Mouse (Mus musculus): ENCODE results near the gene Slc48a1.

Slc48a1 gene

DNA sequence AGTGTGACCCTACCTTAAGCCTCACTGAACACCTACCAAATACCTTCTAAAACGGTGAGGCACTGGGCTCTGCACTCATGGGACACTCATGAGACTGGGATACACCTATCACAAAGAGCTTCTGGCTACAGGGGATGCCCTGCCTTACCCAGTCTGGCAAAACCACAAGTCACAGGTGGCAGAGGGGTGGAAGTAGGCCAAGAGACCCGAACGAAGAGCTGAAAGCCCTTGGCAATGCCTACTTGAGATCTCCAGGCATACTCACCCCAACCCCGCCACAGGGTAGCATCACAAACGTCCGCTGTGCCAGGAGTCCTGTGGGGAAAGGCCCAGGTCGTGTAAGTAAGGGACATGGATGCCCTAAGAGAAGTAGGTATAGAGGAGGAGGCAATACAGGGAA is 23.5 kb downstream of the Slc48a1 start:
- no peak for DNase-seq (ENCODE audit: low spot score)

DNA sequence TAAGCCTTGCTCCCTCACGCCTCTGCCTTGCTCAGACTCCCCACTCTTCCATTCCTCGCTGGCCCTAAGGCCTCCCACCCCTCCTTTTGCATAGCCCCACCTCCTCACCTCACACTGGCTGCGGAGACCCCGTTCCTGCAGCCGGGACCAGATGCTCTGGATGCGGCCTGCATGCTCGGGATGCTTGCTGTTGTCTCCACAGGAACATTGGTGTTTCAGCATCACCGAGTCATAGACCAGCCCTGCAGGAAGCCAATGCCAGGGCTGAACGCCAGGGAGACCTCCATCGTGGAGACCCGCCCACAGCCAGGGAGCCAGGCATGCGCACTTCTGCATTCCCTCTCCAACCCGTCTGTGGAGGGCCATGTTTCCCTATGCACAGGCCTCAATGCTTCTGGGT is 24.3 kb downstream of the Slc48a1 start:
- DNase-seq (ENCODE audit: low spot score): no peak

DNA sequence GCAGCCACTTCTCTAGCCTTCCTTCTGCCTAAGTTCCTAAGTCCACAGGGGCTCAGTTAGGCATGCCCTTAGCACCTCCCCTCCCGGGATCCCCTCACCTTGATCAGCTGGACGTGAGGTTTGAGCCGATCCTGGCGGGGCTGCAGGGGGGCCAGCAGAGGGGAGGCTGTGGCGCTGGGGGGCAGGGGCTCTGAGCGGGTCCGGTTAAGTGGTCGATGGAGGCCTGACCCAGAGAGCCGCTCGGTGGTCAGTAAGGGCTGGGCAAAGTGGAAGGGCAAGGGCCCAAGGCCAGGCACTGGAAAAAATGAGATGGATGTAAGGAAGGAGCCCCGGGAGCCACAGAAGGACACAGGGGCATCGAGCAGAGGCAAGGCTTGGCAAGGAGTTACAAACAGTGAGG is 29.5 kb downstream of the Slc48a1 start:
- DNase-seq (ENCODE audit: low spot score): no peak

DNA sequence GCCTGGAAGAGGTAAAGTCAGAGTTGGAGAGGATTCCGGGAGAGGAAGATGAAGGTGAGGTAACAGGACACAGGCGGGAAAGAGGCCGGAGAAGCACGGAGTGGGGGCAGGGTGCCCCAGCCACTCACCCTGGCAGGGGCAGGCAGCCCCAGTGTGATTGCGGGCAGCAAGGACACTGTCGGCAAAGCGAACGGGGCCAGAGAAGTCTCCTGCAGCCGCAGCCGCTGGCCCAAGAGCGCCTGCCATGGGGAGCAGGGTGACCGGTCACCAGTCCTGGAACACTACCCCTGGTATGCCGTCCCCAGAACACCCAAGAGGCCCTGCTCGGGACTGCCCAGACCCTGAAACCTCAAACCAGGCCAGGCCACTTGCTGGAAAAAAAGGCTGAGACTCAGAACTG is 30.2 kb downstream of the Slc48a1 start:
- no peak for DNase-seq (ENCODE audit: low spot score)

DNA sequence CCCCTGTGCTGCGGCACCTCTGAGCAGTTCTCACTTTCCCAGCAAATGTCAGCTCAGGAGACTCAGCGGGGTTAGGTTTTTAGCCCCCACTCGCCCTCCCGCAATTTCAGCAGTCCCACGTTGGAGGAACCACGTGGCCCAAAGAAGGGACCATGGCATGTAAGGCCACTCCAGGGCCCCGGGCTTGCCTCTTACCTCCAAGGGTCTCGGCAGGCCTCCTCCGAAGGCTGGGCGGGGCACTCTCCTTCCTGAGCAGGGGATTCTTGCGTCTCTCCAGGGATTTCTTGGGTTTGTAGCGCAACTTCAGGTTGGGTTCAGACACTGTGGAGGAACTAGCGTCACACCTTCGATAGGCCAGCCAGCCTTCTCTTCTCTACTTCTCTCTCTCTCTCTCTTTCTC is 30.9 kb downstream of the Slc48a1 start:
- DNase-seq (ENCODE audit: low spot score): no peak

DNA sequence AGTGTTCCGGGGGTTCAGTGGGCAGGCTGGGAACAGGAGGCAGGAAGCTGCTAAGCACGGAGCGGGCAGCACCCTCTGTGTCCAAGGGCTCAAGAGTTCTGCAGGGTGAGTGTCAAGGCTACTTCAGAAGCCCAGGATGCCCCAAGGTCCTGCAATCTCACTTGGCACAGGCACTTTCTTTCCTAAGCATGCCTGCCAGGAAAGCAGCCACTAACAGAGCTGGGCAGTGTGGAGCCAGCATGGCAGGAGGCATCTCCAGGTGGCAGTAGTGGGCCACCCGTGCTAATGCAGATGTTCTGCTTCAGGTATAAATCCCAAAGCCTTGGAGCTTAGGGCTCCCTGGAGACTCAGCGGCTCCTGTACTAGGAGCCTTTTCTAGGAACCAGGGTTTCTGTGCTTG is 31.6 kb downstream of the Slc48a1 start:
- peak; percentile 66 for DNase-seq (ENCODE audit: low spot score)

DNA sequence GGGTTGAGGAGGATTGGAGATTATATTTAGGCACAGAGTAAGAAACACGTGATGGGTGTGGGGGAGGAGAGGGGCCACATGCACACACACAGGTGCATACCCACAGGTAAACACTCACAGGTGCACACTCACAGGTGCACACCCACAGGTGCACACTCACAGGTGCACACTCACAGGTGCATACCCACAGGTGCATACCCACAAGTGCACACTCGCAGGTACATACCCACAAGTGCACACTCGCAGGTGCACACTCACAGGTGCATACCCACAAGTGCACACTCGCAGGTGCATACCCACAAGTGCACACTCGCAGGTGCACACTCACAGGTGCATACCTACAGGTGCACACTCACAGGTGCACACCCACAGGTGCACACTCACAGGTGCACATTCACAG is 32.1 kb downstream of the Slc48a1 start:
- DNase-seq (ENCODE audit: low spot score): no peak

DNA sequence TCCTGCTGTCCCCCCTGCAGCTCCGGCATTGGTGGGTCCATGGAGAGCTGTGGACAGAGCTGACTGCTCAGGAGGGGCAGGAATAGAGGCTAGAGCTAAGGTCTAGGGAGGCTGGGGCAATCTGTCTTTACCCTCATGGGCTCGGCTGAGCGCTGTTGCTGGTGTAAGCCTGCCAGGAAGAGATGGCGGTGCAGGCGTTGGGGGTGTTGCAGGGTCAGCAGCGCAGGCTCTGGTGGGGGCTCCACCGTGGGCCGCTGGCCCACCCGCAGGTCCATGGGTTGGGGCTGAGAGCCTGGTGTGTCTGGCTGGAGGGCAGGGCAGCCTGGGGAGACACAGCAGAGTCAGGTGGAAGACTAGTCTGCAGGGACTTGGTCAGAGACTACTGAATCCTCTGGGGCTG is 33.0 kb downstream of the Slc48a1 start:
- no peak for DNase-seq (ENCODE audit: low spot score)

DNA sequence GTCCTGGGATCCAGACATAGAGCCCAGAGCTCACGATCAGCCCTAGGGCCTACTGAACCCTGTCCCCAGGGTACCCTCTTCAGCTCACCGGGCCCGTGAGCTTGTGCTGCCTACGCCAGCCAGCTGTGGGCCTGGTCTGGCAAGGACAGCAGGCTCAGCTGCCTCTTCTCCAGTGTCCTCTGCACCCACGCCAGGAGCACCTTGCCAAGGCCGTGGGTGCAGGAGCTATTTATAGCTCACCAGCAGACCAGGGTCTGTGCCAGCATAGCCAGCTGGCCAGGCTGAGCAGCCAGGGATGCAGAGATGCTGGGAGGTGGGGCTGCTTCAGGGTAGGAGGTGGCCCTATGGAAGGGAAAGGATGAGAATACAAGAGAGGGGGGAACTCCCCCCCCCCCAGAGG is 33.8 kb downstream of the Slc48a1 start:
- DNase-seq (ENCODE audit: low spot score): peak; percentile 92

DNA sequence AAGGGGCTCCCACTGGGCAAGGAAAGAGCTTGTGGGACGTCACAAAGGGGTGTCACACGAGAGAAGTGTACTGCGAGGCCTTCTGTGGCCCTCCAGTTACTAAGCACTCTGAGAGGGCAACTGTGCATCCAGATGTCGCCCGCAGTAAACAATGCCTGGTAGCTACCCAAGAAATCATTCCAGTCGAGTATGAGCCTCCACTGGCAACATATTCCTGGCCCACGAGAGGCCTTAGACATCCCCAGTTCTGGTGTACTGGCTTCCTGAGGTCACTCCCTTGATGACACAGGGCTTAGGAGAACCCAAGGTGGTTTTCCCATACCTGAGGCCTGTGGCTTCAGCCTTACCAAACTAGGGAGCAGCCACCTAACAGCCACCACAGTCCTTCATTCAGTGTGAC is 34.6 kb downstream of the Slc48a1 start:
- no peak for DNase-seq (ENCODE audit: low spot score)

DNA sequence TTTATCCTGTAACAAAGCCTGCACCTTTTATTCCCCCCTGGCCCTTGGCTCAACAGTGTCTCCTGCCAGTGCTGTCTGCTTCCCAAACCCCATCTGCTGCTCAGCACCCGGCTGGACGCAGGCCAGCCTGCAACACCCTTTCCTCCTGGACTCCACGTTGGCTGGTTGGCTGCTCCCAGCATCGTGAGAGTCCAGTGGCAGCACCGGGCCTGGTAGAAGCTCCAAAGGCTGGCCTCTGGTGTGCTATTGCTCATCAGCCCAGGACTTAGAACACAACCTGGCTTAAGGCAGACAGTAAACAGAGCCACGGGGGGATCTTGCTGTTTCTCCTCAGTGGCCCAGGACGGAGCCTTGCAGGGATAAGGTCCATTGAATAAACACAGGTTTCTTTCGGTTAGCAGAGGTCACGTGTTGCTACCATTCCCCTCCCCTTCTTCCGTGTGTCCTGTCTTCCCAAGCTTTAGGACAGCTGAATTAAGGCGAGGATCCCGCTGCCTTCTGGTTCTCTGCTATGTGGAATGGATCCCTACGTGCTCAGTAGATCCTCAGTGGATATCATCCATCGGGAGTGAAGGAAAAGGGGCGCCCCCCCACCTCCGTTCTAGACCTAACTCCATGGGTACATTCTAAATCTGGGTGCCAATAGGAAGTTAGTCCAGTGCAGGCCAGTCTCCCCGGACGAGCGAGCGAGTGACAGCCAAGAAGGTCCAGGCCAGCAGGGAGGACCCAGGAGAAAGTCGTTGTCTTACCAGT is 35.3 kb downstream of the Slc48a1 start:
- no peak for DNase-seq (ENCODE audit: low spot score)

DNA sequence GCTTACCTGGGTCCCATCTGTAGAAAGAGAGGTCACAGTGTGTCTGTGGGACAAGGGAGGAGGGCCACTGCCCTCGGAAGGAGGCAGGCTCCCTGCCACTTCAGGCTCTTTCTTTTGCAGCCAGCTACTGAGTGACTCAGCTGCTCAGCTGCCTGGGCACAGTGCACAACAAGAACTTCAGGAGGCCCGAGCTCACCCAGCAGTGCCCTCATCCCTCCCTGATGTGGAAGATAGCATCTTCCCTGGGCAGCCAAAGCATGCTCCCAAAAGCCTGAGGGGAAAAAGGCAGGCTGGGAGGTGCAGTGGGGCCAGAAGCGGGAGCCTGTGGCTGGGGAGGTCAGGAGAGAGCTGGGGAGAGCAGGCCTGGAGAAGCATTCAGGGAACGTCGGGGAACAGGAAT is 36.4 kb downstream of the Slc48a1 start:
- DNase-seq (ENCODE audit: low spot score): peak; percentile 51

DNA sequence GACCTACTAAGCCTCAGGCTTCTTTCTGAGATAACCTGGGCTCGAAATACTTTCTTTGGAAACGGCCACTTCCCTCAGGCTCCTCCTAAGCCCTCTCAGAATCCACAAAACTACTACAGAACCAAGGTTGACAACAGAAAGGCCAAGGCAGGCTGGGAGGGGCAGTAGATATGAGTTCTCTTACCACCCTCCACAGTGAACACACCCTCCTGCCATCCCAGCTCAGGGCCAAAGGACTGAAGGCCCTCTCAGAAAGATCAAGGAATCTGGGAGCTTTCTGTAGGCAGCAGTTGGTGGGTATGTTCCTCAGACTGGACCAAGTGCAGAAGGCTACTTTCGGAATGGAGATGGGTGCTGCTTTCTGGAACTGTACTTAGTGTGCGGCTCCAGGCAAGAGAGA is 36.9 kb downstream of the Slc48a1 start:
- DNase-seq (ENCODE audit: low spot score): no peak

DNA sequence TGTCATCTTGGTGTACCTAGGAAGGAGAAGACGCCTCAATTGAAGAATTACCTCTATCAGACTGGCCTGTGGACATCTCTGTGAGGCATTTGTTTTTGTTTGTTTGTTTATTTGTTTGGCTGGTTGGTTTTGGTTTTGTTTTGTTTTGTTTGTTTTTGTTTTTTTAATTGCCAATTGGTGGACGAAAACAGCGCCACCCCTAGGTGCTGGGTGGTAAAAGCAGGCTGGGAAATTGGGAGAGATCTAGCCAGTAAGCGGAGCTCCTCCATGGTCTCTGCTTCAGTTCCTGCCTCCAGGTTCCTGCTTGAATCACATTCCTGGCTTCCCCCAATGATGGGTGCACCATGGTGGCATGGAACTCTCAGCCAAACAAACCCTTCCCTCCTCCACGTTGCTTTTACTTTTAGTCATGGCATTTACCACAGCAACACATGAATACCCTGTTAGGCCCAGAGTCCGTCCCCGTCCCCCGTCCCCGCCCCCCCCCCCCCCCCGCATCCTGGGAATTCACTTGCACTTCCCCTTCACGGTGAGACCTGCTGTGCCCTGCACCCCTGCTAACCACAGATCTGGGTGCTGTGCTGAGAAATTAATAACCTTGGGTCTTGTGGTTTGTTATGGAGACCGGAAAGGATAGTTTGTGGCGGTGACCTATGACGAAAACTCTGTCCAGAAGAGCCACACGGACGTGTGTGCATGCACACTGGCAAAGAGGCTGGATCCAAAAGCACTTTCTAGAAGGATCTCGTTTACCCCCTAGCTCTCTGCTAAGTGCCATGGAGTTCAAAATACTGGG is 38.1 kb downstream of the Slc48a1 start:
- no peak for DNase-seq (ENCODE audit: low spot score)

DNA sequence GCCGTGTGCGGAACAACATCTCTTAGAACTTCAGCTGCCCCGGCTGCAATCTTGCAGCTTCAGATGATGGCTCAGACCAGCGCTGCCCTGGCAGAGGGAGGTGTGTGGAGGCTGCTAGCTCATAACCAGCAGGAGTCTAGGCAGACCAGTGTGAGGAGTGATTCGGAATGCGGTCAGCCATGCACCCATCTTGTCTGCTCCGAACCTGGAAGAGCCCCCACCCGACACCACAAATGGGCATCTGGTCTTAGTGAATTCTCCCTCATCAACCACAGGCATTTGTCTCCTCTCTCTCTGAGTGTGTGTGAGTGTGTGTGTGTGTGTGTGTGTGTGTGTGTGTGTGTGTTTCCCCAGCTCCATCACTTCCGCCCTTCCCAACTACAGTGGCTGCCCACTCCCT is 41.6 kb downstream of the Slc48a1 start:
- DNase-seq (ENCODE audit: low spot score): no peak

DNA sequence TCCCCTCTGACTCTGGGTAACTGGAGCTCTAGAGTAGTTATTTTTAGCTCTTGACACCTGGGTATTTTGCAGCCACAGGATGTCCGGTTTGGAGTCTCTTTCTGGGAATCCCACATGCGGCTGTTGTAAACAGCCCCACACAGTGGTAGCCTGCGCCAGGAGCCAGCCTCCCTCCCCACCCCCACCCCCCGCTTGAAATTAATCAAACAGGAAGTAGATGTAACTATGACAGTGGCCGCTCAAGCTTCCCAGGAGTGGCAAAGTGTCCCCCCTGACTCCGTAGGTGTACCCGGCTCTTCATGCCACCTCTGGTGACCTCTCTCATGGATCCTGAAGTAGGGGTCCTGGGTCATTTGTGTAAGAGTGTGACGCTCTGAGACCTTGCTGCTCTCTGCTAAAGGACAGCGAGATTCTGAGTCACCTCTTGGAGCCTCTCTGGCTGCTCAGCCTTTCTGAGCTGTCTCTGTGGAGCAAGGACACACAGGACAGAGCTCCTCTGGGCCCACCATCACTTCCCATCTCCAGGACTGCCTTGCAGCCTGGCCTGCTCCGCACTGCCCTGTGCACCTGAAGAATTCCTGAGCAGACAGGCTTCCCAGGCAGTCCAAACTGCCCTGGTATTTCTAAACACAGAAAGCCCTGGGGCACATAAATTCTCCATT is 43.1 kb downstream of the Slc48a1 start:
- peak; percentile 49 for DNase-seq (ENCODE audit: low spot score)

DNA sequence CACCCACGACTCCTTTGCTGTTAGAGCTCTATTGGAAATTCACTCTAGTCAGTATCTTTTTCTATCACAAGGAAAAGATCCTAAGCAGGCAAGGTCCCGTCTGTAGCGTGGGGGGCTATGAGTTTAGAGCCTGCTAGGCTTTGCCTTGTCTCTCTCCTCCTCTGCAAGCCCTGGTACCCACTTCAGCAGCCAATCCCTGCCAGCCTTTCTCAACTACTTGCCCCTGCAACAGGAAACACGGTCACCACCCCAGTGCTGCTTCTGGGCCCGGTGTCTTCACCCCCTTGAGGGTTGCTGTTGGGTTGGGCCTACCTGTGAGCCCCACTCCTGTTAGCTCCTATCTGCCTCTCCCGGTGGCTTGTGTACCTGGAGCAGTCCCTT is 43.7 kb downstream of the Slc48a1 start:
- no peak for DNase-seq (ENCODE audit: low spot score)

DNA sequence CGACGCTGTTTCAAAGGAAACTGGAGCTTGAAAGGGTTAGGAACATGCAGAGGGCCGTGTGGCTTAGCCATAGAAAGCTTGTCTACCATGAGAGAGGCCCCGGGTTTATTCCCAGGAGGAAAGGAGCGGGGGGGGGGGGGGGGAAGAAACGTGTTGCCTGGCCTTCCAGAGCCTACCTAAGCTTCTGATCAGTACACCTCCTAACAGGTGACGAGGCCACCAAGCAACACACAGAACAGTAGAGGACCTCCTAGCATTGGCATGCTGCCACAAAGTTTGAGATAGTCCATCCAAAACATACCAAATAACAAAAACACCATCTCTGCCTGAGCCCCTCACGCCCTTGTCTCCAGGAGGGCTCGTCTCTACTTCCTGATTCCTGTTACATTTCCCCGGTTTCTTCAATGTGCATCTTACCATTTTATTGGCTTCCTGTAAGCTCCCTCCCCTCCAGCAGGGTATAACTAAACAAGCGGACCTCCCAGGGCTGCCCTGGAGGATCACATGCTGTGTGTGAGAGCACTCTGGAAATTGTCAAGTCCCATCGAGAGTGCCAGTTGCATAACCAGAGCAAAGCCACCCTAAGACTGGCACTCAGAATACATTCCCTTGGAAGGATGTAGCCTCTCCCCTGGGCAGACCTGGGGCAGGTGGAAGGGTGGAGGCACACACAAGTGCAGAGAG is 44.4 kb downstream of the Slc48a1 start:
- no peak for DNase-seq (ENCODE audit: low spot score)

DNA sequence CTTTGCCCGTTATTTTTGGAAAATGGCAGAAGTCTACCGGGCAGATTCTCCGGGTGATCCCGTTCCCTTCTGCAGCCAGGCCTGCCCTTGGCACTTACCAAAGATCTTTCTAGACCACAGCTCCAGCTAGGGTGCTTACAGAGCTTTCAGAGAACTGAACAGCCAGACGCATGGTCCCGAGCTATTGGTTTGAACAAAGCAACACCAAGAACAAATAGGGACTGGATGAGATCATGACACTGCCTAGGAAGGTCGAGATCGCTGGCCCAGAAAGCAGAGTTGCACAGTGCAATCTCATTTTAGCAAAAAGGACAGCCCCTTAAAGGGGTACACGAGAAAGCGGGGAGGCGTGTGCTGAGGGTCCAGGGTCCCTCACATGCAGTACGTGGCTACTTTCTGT is 45.2 kb downstream of the Slc48a1 start:
- no peak for DNase-seq (ENCODE audit: low spot score)

DNA sequence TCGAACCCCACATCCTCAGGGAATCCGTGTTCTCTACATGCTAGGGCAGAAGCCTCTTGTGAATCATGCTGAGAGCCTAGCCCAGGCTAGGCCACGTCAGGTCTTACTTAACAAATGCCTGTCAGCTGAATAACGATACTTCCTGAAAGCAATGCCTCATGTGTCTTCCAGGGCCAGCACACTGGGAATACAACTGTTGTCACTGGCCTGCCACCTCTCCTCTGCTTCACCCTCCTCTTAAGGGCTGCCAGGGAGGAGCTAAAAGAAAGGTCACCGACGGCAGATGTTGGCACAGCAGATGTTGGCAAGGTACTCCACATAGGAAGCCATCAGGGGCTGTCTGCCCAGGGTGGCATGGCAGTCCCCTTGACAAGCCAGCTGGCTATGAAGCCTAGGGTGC is 45.7 kb downstream of the Slc48a1 start:
- peak; percentile 76 for DNase-seq (ENCODE audit: low spot score)

DNA sequence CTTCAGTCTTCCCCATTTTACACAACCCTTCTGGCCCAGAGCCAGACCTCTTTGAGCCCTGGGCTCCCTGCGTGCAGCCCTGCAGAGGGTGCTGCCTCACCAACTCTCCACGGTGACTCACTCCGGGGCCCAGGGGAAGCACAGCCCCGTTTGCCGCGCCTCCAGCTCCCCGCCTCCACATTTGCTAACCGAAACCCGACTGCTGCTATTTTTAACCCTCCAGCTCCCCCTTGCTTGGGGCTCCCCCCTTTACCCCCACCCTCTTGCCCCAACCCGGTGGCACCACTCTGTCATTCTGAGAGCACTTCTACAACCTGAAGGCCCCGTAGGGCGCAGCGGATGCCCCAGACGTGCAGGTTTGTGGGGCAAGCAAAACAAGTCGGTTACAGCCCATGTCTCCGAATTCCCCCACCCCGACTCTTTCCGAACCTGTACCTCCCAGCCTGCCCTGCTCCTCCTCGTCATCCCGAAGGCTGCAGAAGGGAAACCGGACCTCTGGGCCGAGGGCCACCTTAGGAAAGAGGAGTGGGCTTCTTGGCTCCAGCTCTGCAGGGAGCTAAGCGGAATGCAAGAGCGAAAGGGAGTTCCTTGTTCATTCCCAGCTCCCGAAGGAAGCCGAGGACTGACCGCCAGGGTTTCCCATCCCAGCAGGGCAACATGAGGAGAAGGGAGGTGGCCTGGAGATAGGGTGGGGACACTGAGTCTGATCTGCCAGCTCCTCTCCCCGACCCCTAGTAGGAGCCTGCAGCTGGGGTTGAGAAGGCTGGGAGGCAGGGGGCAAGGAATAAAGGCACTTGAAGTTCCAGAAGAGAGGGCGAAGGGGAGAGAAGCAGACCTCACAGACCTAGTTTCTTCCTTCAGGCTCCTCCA is 47.0 kb downstream of the Slc48a1 start:
- peak; percentile 93 for DNase-seq (ENCODE audit: low spot score)

Measured in adipocyte (in vitro differentiated cells).